Mouse (Mus musculus) frontal cortex, postnatal 25 days (tissue): ENCODE results near the gene Ttll11.

Experiments used
- DNase-seq, 2 experiments: peaks; one replicate each; pipeline ENCODE4 v3.0.0; 2022; ENCODE audit warnings: low spot score in 2 of 2

Ttll11 gene

DNA sequence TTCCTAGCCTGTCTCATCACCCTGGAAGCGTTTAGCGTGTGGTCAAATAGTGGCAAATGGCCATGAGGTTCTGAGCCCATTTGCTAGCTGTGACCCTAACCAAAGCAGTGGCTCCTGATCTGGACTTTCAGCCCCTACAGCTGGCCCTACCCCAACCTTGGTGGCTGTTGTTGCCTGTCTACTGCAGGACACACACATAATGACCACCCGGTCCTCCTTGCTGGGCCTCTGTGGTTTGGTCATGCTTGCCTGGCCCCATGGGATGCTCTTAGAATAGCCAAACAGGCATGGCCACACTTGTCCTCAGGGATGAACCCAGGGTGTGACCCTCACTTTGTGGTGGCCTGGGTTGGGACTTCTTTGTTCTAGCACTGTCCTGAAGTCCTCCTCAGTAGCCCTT is 80.0 kb downstream of the Ttll11 start:
- no peak for DNase-seq

DNA sequence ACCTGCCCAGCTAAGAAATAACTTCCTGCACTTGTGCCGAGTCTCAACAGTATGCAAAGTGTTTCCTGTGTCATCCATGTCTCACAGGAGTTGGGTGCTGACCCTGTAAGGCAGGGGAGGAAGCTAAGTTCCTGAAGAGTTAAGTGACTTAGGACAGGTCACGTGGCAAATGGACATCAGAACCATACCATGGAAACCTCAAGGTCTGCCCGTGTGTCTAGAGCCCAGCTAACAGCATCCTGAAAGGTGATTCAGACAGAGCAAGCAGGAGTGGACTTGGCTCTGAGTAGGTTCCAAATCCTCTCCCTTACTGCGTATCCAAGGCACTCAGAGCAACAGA is 80.6 kb downstream of the Ttll11 start:
- no peak for DNase-seq

DNA sequence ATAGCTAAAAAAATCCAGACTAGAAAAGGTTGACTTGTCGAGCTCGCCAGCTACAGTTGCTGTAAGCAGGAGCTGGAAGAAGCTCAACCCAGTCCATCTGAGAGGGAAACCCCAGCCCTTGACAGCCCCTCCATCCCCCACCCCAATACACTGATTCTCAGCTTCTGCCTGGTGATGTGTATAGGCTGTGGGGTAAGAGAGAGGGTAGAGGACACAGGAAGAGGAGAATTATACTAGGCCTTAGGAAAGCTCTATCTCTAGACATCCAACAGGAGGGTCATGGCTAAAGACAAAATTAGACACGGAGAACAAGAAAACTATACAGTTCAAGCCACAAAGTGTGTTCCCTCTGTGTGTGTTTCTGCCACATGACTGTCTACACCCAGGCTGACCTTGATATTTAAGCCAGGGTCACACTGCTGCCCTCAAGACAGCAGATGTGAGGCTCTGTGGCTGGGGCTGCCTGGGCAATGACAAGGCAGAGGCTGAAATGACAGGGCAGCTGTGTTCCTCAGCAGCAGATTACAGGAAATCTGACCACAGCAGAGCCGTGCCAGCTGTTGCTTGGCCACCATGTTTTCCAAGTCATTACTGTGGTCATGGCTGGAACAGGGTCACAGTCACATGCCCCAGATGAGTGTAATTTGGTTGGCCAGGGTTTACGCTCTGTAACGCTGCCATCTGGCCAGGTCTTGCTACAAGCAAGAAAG is 81.1 kb downstream of the Ttll11 start:
- DNase-seq, result no peak

DNA sequence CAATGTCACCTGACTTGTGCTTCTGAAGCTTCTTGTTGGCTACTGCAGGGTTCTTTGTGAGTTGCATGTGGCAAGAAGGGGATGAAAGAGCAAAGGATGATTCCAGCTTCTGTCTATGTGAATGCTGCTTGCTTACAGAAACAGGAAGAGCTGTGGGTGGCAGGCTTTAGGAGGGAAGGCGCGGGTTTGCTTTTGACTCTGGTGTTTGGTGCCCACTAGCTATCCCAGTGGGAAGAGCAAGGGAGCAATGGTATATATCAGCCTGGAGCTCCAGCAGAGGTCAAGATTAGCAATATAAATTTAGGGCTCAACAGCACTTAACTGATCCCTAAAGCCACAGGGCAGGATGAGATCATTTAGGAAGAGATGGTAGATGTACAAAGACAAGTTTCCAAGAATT is 82.6 kb downstream of the Ttll11 start:
- no peak for DNase-seq

DNA sequence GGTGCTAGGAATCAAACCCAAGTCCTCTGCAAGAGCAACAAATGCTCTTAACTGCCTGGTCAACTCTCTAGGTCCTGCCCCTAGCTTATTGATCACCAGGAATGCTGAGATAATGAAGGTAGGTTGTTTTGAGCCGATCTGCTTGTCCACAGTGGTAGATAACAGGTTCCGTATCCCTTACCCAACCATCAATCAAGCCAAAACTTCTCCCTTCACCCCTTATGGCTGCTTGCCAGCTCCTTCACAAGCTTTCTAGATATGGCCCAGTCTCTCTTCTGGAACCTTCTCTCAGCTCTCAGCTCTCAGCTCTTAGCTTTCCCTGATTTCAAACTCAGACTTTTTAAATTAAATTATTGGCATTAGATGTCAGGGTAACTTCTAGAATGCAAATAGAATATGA is 85.2 kb downstream of the Ttll11 start:
- DNase-seq, result no peak

DNA sequence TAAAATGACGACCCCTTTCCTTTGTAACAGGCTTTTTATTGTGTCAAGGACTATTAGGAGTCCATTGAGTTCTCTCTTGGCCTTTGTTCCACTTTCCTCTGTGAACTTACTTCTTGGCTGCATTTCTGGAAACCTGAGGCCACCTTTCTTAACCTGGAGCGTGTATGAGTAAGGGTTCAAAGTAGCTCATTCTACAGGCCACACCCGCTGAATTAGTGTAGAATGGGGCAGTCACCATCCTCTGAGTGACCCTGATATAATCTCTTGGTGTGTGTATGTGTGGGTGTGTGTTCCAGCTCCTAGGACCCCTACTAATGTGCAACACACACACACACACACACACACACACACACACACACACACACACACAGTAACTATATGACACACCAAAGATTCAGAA is 89.1 kb downstream of the Ttll11 start:
- no peak for DNase-seq

DNA sequence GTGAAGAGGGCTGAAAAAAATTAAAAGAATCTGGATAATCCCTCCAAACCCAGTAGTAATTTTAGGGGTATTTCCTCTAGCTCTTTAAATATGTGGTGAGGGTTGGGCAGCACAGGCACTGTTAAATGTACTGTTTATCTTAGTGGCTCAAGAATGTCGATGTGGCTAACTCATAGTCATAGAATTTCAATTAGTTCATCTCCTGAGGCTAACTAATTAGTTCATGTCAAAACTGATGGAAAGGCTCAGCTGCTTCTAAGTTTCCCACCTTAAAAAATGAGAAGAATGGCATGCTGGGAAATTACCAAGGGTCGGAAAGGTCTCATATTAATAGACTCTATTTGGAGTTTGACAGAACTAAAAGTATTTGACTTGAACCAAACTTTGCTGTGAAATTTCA is 89.9 kb downstream of the Ttll11 start:
- DNase-seq, result no peak

DNA sequence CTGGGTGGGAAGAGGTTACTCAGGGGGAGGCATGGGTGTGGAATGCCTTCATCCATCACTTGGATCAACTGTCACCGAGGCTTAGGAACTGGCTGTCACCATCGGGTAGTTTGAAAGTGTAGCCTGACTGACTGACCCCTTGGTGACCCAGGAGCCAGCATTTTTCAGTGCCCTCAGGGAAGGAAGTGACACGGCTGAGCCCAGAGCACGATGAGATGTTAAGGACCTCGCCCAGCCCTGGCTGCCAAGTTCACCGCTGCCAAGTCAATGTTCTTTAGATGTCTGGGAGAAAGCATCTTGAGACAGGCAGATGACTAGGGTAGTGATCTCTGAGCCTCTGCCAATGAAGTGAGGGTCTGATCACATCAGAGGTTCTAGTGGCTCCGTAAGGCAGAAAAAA is 95.4 kb downstream of the Ttll11 start:
- DNase-seq, result no peak

DNA sequence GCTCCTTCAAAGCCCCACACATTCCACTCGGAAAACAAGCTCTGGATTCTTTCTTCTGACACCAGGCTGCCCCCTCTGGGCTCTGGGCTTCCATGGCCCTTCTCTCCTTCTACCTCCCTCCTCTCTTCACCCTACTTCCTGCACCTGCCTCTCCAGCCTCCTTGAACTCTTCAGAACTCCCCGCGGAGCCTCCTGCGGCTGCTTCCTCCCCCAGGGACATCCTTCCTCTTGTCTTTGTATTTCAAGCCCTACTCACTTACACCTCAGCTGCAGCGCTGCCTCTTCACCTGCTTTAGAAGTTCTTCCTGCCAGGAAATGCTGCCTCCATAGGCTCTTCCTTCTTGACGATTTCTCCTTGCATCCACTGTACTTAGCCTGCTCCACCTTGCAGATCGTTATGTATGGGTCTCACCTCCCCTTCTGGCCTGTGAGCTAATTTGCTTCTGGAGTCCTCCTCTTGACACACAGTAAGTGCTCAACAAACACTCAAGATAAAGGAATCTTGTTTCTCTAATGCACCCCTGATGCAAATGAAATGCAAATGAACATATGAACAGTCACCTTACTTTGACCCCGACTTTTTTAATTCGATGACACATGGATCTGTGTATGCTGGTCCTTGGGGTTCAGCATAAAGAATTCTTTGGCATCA is 97.3 kb downstream of the Ttll11 start:
- no peak for DNase-seq

DNA sequence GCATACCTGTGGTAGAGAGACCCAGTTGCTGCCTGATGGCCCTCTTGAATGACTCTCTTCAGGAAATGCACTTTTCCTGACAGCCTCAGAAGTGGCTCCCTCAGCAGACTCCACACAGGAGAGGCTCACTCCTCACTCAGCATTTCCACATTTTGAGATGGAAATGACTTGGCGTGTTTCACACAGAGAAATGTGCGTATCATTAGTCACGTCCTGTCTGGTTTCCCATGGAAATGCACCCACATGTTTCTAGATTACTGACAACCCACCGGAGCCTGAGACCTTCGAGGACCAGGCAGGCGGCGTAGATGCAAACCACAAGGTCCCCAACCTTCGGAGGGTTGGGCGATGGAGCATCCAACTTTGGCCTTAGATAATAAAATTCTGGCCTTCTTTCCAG is 97.8 kb downstream of the Ttll11 start:
- DNase-seq, result no peak

DNA sequence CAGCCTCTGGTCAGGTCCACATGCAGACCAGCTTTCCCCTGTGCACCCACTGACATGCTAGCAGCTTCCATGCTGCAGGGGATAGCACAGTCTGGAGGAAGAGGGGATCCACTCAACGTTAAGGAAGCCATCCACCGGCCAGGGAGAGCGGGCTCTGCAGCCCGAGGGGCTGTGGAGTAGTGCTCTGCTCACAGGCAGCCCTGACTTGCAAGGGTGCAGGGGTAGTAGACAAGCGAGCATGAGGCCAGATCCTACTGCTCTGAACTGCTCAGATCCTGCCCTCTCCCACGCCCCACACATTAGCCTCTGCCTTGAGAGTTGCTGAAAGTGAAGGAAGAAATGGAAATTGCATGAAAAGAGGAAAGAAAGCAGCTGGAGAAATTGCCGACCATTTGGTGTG is 99.4 kb downstream of the Ttll11 start:
- no peak for DNase-seq

DNA sequence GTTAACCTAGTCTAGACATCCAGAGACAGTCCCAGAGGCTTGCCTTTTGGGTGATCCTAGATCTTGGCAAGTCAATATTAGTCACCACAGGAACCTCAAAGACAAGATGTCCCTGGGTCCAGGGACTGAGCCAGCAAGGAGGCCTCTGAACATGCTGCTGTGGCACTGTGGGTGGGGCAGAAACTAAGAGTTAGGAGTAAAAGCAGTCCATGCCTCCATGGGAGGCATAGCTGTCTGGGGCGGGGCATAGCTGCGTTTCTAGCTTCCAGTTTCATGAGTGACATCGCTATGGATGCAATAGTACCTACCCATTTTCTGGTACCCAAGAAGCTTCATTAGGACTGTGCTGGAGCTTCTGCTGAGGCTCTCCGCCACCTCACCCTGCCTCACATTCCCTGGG is 99.8 kb downstream of the Ttll11 start:
- no peak for DNase-seq

DNA sequence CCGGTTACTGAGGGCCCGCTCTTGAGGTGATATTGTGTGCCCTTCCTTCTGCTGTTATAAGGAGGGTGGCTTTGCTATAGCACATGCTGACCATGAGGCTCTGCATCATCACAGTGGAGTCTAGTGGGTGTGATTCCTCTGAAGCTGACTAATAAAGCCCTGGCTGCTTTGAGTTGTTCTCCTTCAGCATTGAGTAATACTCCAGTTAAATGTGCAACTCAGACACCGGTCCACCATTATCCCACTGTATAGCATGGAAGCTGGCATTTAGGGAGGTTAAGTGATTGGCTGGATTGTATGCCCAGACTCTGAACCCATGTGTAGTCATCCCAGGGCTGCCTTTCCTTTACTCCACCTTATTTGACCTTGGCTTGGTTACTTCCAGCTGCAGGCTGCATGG is 101.2 kb downstream of the Ttll11 start:
- no peak for DNase-seq

DNA sequence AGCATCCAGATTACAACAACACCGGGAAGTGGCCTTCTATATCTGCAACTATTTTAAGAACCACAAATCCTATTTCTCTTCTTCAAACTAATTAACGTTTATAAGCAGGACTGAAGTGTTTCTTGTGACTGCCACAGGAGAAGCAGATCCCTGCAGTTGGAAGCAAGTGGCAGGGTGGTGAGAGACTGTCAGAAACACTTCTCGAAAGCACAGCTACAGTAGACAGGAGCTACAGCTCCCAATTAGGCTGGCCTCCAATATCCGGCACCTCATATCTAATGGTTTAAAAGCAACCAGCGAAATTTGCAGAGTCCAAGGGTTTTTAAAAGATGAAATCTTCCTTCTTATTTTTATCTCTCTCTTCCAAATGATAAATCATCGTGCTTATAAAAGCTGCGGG is 104.1 kb downstream of the Ttll11 start:
- no peak for DNase-seq

DNA sequence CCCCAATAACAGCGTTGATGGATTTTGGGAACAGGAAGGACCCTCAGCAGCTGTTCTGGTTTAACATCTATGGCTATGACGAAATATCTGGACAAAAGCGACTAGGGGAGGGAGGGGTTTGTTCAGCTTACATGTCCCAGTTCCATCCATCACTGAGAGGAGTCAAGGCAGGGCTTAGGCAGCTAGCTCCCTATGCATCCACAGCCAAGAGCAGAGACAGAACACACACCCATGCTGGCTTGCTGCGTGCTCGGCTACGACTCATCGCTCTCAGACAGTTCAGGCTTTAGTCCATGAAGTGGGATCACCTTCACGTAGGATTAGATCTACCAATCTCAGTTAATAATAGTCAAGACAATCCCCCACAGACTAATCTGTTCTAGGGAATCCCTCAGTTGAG is 105.3 kb downstream of the Ttll11 start:
- no peak for DNase-seq

DNA sequence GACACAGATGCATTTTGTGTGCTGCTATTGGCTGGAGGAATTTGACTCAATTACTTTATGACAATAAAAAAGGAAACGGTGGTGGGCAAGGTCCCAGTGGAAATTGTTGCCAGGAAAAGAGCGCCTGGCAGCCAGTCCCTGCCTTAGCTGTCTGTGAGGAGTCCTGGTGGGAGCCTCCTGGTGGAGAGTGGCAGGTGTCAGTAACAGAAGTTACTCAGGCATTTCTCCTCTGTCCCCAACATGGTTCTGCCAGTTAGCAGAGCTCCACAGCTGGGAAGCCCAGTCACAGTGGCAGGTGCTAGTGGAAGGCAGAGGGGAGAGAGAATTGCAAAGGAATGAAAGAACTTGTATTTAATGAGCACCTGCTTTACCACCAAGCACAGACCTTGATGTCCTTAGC is 110.5 kb downstream of the Ttll11 start:
- no peak for DNase-seq

DNA sequence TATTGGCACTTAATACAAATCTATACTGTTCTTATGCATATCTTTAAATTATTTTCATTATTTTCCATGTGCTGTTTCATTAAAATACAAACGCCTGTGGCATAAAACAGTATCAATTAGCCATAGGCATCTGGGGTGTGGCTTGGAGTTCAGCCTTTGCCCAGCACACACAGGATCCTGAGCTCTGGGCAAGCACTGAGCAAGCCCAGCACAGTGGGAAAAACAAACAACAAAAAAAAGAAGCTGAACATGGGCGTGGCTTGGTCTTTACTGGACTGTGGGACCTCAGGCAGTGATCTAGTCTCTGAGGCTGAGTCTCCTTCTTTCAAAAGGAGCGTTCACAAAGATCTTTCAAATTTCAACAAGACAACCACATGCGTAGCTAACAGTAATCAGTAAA is 116.4 kb downstream of the Ttll11 start:
- DNase-seq, result no peak

DNA sequence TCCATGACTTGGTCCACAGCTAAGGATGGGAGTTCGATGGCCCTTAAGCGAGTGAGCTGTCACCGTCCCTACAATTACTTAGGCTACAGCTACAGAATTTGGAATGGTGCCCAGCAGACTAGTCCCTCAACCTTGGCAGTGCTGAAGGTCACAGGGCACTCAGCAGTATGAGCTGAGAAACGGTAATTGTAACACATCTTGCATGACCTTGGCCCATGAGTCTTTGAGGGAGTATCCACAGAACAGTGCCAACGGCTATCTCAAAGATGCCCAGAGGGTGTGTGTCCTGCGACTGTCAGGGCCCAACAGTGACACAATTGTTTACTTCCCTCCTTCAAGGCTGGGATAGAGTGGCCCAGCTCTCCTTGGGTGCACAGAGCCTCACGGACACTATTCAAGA is 118.5 kb downstream of the Ttll11 start:
- no peak for DNase-seq

DNA sequence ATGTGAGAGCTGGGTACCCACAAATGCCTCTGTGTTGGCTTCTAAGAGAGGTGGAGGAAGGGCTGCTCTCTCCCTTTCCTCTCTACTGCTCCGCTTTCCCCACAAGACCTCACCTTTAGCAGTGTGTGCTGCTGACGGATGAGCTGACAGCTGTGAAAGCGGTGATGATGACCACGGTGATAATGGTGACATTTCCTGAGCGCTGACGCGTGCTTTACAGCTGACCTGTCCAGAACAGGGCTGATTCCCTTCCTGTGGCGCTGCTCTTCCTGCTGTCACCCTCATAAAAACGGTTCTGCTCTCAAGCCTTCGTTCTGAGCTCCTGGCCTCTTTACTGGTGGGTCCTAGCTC is 119.3 kb downstream of the Ttll11 start:
- DNase-seq, result no peak

DNA sequence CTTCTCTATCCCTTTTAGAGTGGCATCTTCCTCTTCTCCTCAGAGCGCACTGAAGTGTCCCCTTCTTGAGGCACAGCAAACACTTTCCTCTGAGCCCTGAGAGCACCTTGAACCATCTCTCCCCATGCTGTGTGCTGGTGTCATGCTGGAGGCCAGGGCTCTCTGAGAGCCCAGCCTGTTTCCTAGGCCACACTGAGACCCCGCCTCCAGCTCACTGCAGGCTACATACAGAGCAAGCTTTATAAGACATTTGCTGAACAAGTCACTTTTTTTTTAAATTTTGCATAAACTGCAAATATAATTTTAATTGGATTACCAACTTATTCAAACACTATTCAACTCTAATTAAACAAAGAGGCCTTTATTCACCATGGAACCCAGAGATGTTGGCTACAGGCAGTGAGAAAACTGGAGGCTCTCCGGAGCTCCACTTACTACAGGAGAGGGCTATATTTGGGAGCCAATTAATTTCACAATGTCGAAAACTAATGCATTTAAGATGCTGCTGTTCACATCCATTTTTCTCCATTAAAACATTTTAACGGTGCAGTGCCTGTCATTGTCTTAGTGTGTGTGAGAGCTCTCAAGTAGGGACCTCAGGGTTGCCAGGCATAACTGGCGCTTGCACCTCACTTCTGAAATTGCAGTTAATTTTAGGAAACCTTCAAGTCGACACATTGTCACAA is 119.9 kb downstream of the Ttll11 start:
- DNase-seq, result no peak

DNA sequence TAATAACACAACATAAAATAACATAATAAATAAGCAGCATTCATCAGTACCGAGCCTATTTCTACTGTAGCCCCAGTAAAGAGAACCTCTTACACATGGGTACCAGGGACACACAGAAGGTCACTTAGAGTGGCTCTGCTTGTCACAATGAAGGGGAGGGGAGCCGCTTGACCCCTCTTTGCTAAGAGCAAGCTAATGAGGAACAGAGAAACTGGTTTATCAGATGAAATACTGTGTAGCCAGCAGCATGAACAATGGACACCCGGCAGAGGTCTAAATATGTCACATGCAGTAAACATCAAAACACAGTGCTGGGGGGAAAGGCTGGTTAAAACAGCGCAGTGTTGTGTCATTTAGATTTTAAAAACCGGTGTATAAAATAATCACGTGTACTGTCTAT is 121.4 kb downstream of the Ttll11 start:
- no peak for DNase-seq

DNA sequence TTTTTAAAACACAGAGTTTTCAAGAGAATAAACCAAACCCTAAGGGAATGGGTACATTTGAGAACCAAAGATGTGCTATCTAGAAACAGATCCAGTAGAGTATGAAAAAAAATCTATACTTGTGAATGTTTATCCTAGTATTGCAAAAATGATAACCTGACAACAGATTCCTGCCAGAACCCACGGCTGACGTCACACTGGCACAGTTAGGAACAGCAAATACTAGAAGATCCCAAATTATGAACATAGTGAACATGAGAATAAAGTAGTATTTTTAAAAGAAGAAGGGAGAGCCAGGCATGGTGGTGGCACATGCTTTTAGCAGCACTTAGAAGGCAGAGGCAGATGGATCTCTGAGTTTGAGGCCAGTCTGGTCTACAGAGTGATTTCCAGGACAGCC is 122.8 kb downstream of the Ttll11 start:
- no peak for DNase-seq

DNA sequence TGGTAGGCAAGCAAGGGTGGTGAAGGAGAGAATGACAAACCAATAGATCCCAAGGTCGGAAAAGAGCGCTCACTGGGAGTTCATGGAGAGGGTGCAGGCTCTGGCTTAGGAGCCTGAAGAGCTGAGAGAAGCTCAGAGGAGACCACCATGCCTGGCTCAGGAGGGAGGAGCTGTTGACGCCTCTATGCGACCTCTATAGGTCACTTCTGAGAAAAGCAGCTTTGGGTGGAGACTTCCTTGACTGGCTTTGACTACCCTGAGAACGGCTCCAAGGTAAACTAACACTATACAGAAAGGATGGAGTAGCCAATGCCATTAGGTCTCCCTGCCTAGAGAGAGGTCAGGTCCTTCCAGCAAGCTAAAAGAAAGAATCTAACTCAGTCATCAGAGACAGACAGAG is 124.8 kb downstream of the Ttll11 start:
- DNase-seq, result no peak

DNA sequence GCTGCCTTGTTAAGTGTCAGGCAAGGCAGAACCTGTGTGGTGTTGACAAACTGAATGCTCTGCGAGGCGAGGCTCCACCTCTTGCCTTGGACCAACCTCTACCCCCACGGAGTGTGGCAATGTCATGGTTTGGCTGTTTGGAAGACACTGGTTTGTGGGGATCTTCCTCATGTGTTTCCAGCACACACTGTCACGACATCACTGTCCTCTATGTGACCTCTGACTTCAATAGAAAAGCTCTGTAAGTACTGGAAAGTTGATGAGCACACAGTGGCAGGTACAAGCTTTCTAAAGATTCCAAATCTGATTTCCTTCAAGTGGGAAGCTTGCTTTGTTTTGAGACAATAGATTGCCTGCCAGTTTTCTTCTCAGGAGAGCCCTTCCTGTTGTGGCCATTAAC is 126.7 kb downstream of the Ttll11 start:
- DNase-seq, result no peak
